Mouse (Mus musculus): ENCODE measurements at regions not wholly inside any gene's neighbourhood (a gene's known extent, or its start where the extent isn't known, plus 50 kb on each side); places are given as distances from the start of the nearest gene placed in this dataset.

GRCm38 (mm10) chr12:74518032-74518431 lies 201.8 kb upstream of the Gm11042 start:
- no peak for TF ChIP-seq CTCF (IDR thresholded peaks at IDR 0.05; ENCODE audit: low read depth)
- no peak for TF ChIP-seq EP300 (IDR thresholded peaks at IDR 0.05; ENCODE audit: low read depth)

Data from liver, postnatal 0 days (tissue).